Mouse (Mus musculus): ENCODE measurements at regions not wholly inside any gene's neighbourhood (a gene's known extent, or its start where the extent isn't known, plus 50 kb on each side); places are given as distances from the start of the nearest gene placed in this dataset.

- TF ChIP-seq CTCF (IDR thresholded peaks at IDR 0.05; ENCODE audit: insufficient read depth, low read depth, low read length) (no peak), POLR2A (IDR thresholded peaks at IDR 0.05; ENCODE audit: insufficient read depth, low read depth, low read length) (no peak)
These were observed 65.4 kb upstream of the Gadd45a start for GRCm38 (mm10) chr6:67102541-67103134.

Data from olfactory bulb, adult 2 months (tissue).